Mouse (Mus musculus) cerebellum, postnatal 10 days (tissue): ENCODE data around the gene Ceacam5.

Source experiments
- DNase-seq, 2 experiments: peaks; one replicate each; pipeline ENCODE4 v3.0.0; 2021; ENCODE audit warnings: mixed read lengths in 2 of 2

Ceacam5 gene

DNA sequence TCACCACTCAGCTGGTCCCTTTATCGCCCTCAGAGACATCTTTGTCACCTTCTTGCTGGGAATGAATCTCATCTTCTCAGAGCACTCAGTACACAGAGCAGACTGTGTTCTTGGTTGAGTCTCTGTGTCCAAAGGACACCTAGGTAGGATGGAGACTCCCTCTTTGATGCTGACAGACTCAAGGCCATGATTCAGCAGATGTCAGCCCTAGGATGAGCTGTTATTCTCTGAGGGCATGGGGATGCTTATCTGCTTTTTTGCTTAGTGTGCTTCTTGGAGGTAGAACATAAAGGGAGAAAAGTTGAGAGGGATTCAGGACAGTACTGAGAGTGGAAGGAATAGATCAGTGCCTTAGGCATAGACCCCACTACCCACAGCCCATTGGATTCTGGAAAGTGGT is at the start of gene Ceacam5:
Gene Ceacam5, plus strand, starts transcription at position 301 of the 400 bp plus-strand sequence.
- no peak for DNase-seq
